Mouse (Mus musculus) cerebellum, adult 2 months (tissue): ENCODE measurements around the gene Golt1a. TPM values are rescaled to one million over a fixed set of nuclear protein-coding genes. Genes with fewer than 3 reads are reported as not detected.

ENCODE experiments used
- DNase-seq, 2 experiments: peaks; one replicate each; pipeline ENCODE4 v3.0.0; 2021
- H3K27ac ChIP-seq: fragments of 200-500 bp; 2 replicates; pipeline ENCODE4 v1.5.1; 2012; ENCODE audit warnings: low read length, control low read depth, inconsistent platforms; ENCODE audit not compliant: insufficient read depth
- H3K27me3 ChIP-seq: fragments of 200-500 bp; 2 replicates; pipeline ENCODE4 v1.6.1; 2012; ENCODE audit warnings: inconsistent platforms, mild to moderate bottlenecking, low read length, moderate library complexity; ENCODE audit not compliant: control insufficient read depth, insufficient read depth
- H3K4me1 ChIP-seq: fragments of 200-500 bp; 2 replicates; pipeline ENCODE4 v1.6.1; 2011; ENCODE audit warnings: low read length; ENCODE audit not compliant: control insufficient read depth, insufficient read depth
- H3K4me3 ChIP-seq: fragments of 200-500 bp; replicated peaks from 2 replicates; pipeline ENCODE3; 2011; ENCODE audit warnings: mild to moderate bottlenecking, low read depth, low read length, control low read depth; ENCODE audit not compliant: insufficient read depth
- CTCF ChIP-seq: fragments of 200-500 bp; IDR thresholded peaks from 2 replicates; pipeline ENCODE4 v1.5.1; 2011; ENCODE audit warnings: low read depth, mild to moderate bottlenecking, control low read depth, low read length, moderate library complexity, borderline replicate concordance; ENCODE audit not compliant: insufficient read depth
- POLR2A ChIP-seq: fragments of 200-500 bp; IDR thresholded peaks from 2 replicates; pipeline ENCODE4 v1.6.1; 2011; ENCODE audit warnings: low read length, control low read depth, borderline replicate concordance; ENCODE audit not compliant: insufficient read depth
- WGBS: fragments of 180-500 bp; shearing (Covaris S2); methylation state at CpG from one replicate; pipeline ENCODE4 v1.1.7; 2018; 5-methylcytosine and 5-hydroxymethylcytosine counted together
- polyA plus RNA-seq: library from polyadenylated mRNA; depleted of rRNA; stranded (reverse); fragments of >200 nt; gene quantifications from 2 replicates; pipeline ENCODE4 v1.2.3, GENCODE M21; 2012

The Golt1a gene
- polyA plus RNA-seq, 1 experiment: not detected

DNA sequence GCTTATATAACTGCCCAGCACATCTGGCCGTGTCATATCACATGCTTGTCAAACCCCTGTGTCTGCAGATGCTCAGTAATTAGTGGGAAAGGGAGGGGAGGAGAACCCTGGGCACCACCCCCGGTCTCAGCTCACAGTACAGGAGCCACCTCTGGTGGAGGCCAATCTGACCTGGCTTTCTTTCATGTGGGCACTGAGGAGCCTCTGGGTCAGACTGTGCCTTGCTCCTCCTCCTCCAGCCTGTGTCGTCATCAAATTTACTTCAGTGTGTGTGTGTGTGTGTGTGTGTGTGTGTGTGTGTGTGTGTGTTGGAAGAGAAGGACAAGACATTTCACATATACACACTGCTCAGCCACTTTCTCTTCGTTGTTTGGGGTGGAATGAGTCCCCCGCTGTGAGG lies 13.7 kb downstream of the Golt1a start:
- Histone ChIP-seq H3K4me3 (no peak overlapping the region), H3K4me1 (no peaks in the 10 kb centered on the region), H3K27me3 (no peaks in the 10 kb centered on the region), H3K27ac (no peak overlapping the region)
- TF ChIP-seq CTCF: no peak
- TF ChIP-seq POLR2A: no peak
- no peak for DNase-seq
- WGBS: 52% methylated on average over 5 of the region's 5 CpGs

GRCm38 (mm10) chr1:133325951-133326350 lies 16.4 kb downstream of the Golt1a start:
- WGBS: 93% methylated on average over 8 of the region's 8 CpGs
- no peaks in the 10 kb centered on the region; the same call in 1 of the 2 replicates for H3K27me3 ChIP-seq
- no peaks in the 10 kb centered on the region for H3K4me1 ChIP-seq
- no peak overlapping the region for H3K27ac ChIP-seq
- H3K4me3 ChIP-seq: no peak overlapping the region
- TF ChIP-seq POLR2A (no peak), CTCF (no peak)
- no peak for DNase-seq

DNA sequence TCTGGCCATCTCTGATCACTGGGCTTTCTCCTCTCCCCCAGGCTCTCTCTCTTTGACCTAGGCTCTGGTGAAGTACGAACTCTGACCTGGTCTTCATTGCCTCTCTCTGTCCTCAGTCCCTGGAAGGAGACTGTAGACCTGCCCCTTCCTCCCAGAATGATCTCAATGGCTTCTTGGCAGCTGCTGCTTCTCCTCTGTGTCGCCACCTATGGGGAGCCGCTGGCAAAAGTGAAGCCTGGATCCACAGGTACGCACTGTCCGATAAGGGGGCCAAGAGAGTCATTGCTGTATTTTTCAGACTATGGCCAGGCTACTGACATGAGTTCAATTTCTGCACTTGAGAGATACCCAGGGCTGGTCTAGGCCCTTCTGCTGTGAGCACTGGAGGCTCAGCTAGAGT lies 17.5 kb downstream of the Golt1a start:
- Histone ChIP-seq H3K27me3 (no peaks in the 10 kb centered on the region; the same call in 1 of the 2 replicates), H3K27ac (no peak overlapping the region), H3K4me1 (no peaks in the 10 kb centered on the region), H3K4me3 (no peak overlapping the region)
- 77% methylated on average over 5 of the region's 5 CpGs for WGBS
- TF ChIP-seq POLR2A (no peak), CTCF (no peak)
- DNase-seq: no peak

DNA sequence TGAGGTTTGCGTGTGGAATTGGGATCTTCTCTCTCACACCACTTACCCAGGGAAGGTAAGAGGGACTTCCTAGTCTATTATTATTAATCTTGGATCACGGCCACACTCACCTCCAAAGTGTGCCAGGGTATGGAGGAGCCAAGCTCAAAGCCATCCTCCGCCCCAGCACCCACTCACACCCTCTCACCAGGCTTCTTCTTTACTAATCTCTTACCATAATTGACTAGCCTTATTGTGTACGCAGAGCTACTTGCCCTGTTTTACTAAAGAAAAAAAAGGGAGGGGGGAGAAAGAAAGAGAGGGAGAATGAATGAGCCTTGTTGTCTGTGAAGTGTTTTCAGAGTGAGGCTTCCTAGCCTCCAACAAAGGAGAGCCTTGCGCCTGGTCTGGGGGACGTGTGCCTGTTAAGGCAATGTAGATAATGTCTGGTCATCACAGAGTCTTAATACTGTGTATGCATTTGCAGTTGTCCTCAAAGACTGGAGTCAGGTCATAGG lies 18.7 kb downstream of the Golt1a start:
- H3K4me3 ChIP-seq: no peak overlapping the region
- no peak overlapping the region for H3K27ac ChIP-seq
- WGBS: 81% methylated on average over 6 of the region's 6 CpGs
- TF ChIP-seq CTCF: no peak
- no peak for TF ChIP-seq POLR2A
- H3K27me3 ChIP-seq: no peaks in the 10 kb centered on the region; the same call in 1 of the 2 replicates
- no peaks in the 10 kb centered on the region for H3K4me1 ChIP-seq
- no peak for DNase-seq

DNA sequence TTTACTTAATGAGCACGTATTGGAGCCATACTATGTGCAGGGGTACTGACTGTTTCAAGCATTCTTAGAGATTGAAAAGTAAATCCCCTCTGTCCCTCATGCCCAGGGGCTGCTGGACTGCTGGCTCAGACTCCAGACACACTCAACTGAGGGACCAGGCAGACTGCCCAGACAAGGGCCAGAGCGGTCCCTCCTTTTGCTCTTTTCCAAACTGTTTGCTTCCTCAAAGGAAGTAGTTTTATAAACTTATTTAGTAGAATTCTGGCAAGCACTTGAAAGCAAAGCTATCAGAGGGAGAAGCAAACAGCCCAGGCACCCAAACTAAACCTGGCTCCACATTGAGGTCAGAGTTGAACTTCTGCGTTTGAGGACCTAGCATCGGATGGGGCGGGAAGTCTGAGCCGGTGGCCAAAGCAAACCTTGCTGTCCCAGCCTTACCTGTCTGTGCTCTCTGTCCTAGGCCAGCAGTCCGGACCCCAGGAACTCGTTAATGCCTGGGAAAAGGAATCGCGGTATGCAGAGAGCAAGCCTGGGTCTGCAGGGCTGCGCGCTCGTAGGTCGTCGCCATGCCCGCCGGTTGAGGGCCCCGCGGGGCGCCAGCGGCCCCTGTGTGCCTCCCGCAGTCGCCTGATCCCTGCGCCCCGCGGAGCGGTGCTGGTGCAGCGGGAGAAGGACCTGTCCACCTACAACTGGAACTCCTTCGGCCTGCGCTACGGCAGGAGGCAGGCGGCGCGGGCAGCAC lies 19.5 kb downstream of the Golt1a start:
- no peaks in the 10 kb centered on the region for H3K4me1 ChIP-seq
- no peak overlapping the region for H3K4me3 ChIP-seq
- no peak overlapping the region for H3K27ac ChIP-seq
- WGBS: 21% methylated on average over 34 of the region's 34 CpGs
- TF ChIP-seq CTCF (no peak), POLR2A (no peak)
- no peaks in the 10 kb centered on the region; the same call in 1 of the 2 replicates for H3K27me3 ChIP-seq
- DNase-seq: no peak

GRCm38 (mm10) chr1:133329638-133329964 lies 20.0 kb downstream of the Golt1a start:
- H3K27ac ChIP-seq: no peak overlapping the region
- no peaks in the 10 kb centered on the region for H3K4me1 ChIP-seq
- H3K27me3 ChIP-seq: no peaks in the 10 kb centered on the region; the same call in 1 of the 2 replicates
- TF ChIP-seq POLR2A (no peak), CTCF (no peak)
- no peak overlapping the region for H3K4me3 ChIP-seq
- 57% methylated on average over 7 of the region's 7 CpGs for WGBS
- DNase-seq: no peak

GRCm38 (mm10) chr1:133331142-133331541 lies 21.5 kb downstream of the Golt1a start:
- no peaks in the 10 kb centered on the region; the same call in 1 of the 2 replicates for H3K27me3 ChIP-seq
- no peak overlapping the region for H3K4me3 ChIP-seq
- 44% methylated on average over 3 of the region's 3 CpGs for WGBS
- H3K4me1 ChIP-seq: no peaks in the 10 kb centered on the region
- TF ChIP-seq POLR2A (no peak), CTCF (no peak)
- H3K27ac ChIP-seq: no peak overlapping the region
- DNase-seq: no peak

- no peaks in the 10 kb centered on the region; the same call in 1 of the 2 replicates for H3K27me3 ChIP-seq
- DNase-seq: no peak
- no peak overlapping the region for H3K4me3 ChIP-seq
- no peaks in the 10 kb centered on the region for H3K4me1 ChIP-seq
- 89% methylated on average over 11 of the region's 11 CpGs for WGBS
- no peak overlapping the region for H3K27ac ChIP-seq
- no peak for TF ChIP-seq CTCF
- TF ChIP-seq POLR2A: no peak
Observed at GRCm38 (mm10) chr1:133332656-133333430, 23.2 kb downstream of the Golt1a start.
